Mouse (Mus musculus): ENCODE measurements around the gene Sun2.

Sun2 gene

GRCm38 (mm10) chr15:79741921-79742705 is at the start of gene Sun2:
Sun2 (minus strand) TSS chr15:79742536.
- ChIA-PET CTCF (interaction anchor here in 1 of 4 experiments (0.9 kb wide), 1 partner anchor 77 kb away, joined by 3 read pairs; no protein-coding TSS in a partner anchor), POLR2A (interaction anchor here in 3 of 4 experiments (0.8 to 1.6 kb wide), 10 partner anchors 10 to 335 kb away, joined by 3 to 5 read pairs (median 3); partner anchors contain the start of genes Gtpbp1 (in 1 of the 3) and Josd1 (in 1 of the 3))

GRCm38 (mm10) chr15:79791502-79791901 is 49.2 kb upstream of the Sun2 start:
- ChIA-PET CTCF (interaction anchor here in 2 of 4 experiments (1.1 to 3.6 kb wide), 8 partner anchors 17 to 133 kb away, joined by 4 to 11 read pairs (median 7); partner anchors contain the start of genes Cby1 (in 1 of the 2) and Fam227a (in 1 of the 2)), POLR2A (interaction anchor here (0.5 to 2.4 kb wide), 16 partner anchors 12 to 292 kb away, joined by 3 to 15 read pairs (median 4); partner anchors contain the start of genes Cby1 (in 1 of the 4), Fam227a (in 1 of the 4), Gtpbp1 (in 1 of the 4) and Nptxr (in 1 of the 4))

DNA sequence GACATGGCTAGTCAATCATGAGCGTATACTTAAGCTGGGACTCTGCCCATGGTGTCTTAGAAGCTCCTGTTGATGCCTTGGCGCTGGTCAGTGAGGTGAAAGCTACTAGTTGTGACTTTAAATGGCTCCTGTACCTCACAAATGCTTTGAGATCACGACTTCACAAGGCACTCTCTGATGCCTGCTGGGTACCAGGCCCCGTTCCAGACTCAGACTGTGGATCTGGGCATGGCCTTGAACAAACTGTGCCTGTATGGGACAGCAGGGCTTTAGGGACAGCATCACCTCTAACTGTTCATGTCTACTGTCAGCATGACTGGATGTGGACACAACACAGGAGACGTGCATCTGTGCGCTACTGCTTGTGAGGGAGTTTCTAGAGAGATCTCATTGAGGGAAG is 48.6 kb upstream of the Sun2 start:
- CTCF ChIA-PET: interaction anchor here in 3 of 4 experiments (0.8 to 3.6 kb wide), 4 partner anchors 38 to 43 kb away, joined by 3 to 11 read pairs (median 8); no protein-coding TSS in a partner anchor
- POLR2A ChIA-PET: interaction anchor here in 2 of 4 experiments (0.7 to 2.4 kb wide), 4 partner anchors 12 to 140 kb away, joined by 3 to 15 read pairs (median 4); partner anchors contain the start of gene Nptxr (in 1 of the 2)

DNA sequence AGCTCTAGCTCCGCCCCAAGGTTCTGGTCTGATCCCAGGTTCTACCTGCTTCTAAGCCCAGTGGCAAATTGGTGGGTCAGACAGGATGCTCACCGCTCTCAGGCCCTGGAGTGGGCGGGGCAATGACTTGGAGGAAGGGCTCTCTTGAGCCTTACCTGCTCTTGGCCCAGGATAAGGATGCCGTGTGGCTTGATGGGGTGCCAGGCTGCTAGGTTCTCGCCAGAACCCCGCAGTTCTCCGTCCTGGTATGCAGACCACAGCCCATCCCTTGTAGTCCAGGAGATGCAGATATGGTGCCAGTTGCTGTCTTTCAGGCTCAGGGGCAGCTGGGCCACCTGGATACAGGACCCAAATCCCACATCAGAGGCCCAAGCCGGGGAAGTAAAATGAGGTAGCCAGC is 47.8 kb upstream of the Sun2 start:
- CTCF ChIA-PET: interaction anchor here in 2 of 4 experiments (0.8 to 1.0 kb wide), 2 partner anchors 37 kb away, joined by 3 read pairs; no protein-coding TSS in a partner anchor
- POLR2A ChIA-PET: interaction anchor here in 1 of 4 experiments (0.6 kb wide), 1 partner anchor 226 kb away, joined by 15 read pairs; no protein-coding TSS in a partner anchor

DNA sequence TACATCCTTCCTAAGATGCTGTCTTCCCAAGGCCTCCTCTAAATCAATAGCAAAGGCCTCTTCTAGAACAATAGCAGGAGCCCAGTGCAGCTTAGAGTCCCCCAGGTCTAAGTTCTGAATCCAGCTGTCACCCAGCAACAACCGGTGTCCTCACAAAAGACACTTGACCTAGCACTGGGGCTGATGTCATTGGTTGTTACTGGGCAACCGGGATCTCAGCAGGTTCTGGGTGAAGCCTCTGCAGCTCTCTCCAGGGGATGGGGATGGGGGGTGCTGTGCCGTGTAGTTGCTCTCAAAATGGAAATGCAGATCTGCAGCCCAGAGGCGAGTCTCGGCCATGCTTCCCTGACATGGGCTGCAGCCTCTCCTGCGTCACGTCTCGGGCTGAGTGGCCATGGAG is 45.5 kb upstream of the Sun2 start:
- ChIA-PET POLR2A (interaction anchor here in 2 of 4 experiments (0.6 to 0.7 kb wide), 2 partner anchors 96 to 146 kb away, joined by 3 to 4 read pairs; no protein-coding TSS in a partner anchor), CTCF (interaction anchor here in 1 of 4 experiments (0.5 to 0.8 kb wide), 2 partner anchors 10 to 907 kb away, joined by 3 read pairs; no protein-coding TSS in a partner anchor)

GRCm38 (mm10) chr15:79785056-79785455 is 42.7 kb upstream of the Sun2 start:
- ChIA-PET POLR2A (interaction anchor here in 2 of 4 experiments (0.8 to 1.9 kb wide), 3 partner anchors 10 to 37 kb away, joined by 3 to 6 read pairs (median 4); no protein-coding TSS in a partner anchor), CTCF (interaction anchor here in 2 of 4 experiments (0.6 to 2.3 kb wide), 8 partner anchors 11 to 484 kb away, joined by 3 to 10 read pairs (median 5); partner anchors contain the start of gene Fam227a (in 1 of the 2))

GRCm38 (mm10) chr15:79777749-79778148 is 35.4 kb upstream of the Sun2 start, which contains the start of gene Dnal4:
Dnal4 (minus strand) TSS chr15:79777849.
- ChIA-PET CTCF (interaction anchor here in 1 of 4 experiments (0.6 kb wide), 1 partner anchor 10 kb away, joined by 3 read pairs; no protein-coding TSS in a partner anchor), POLR2A (interaction anchor here in 2 of 4 experiments (1.0 to 1.7 kb wide), 6 partner anchors 9 to 46 kb away, joined by 3 to 5 read pairs (median 3); no protein-coding TSS in a partner anchor)

- CTCF ChIA-PET: interaction anchor here in 2 of 4 experiments (0.6 to 1.0 kb wide), 2 partner anchors 17 to 22 kb away, joined by 3 to 4 read pairs; no protein-coding TSS in a partner anchor
- POLR2A ChIA-PET: interaction anchor here (0.5 to 3.0 kb wide), 22 partner anchors 8 to 300 kb away, joined by 3 to 24 read pairs (median 4); partner anchors contain the start of genes Gtpbp1 (in 2 of the 4), Cbx7 (in 1 of the 4), Cby1 (in 1 of the 4) and Fam227a (in 1 of the 4)
These were observed 33.3 kb upstream of the Sun2 start for GRCm38 (mm10) chr15:79775662-79776061.

DNA sequence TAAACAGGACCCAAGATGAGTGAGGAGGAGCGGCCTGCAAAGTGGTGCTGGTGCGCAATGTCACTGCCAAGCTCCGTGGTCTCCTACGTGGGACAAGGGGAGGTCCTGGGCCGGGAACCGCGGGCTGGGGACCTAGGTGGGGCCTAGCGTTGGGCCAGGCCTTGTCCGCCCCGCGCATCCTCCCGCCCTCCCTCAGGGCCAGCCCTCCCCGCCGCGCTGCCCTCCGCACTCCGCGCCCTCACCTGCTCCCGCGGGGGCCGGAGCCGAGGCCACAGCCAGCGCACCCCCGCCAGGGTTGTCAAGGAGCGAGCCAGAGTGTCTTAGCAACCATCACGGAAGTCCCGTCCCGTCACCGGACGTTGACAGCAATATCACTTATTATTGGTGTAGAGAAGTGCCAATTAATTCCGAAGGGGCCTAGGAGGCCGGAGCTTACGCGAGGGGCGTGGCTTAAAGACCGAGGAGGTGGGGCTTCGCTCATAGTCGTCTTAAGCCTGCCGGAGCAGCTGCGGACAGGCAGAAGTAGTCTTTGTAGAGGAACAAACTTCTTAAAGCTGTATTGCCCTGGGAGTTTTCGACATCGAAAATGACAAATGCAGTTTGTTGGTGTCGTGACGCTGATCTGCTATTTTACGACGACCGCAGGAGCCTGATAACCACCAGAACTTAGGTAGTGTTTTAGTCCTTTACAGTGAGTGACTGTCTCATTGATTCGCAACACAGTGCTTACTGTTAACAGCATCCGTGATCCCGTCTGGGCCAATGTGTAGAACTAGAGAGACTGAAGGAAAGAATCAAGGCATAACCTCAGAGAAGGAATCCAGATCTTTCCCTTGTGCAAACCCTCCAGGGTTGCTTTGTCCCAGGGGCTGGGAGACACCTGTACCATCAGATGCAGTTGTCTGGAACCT is 32.0 kb upstream of the Sun2 start:
- POLR2A ChIA-PET: interaction anchor here (0.5 to 3.0 kb wide), 58 partner anchors 8 to 482 kb away, joined by 3 to 24 read pairs (median 4); partner anchors contain the start of genes Gtpbp1 (in 2 of the 4), Atf4 (in 1 of the 4), Cbx6 (in 1 of the 4) and Cbx7 (in 1 of the 4)
- CTCF ChIA-PET: interaction anchor here (0.5 to 2.1 kb wide), 19 partner anchors 9 to 317 kb away, joined by 3 to 10 read pairs (median 4); partner anchors contain the start of gene Syngr1 (in 1 of the 4)

DNA sequence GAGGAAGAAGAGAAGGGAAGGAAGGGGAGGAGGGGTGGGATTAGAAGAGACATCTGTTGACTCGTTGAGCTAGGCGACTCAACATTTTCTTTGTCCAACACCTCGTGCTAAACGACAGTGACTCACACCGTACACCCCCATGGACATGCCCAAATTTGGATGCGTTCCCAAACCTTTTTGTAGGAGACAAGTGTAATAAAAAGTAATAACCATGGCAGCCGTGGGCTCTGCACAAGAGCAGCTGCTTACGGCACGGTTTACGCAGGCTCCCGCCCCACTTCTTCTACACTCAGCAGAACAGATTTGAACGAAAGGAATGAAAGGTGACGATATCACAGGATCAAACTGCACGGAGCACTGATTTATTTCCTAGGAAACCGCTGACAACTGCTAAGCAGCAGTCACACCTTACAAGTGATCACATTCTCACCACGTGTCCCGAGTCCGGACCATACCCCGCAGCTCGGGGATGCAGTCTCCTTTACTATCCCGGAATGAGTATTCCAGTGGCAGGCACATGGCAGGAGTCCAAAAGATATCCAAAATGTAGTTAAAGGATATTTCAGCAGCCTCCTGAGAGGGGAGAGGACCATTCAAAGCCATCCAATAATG is 28.4 kb upstream of the Sun2 start:
- CTCF ChIA-PET: interaction anchor here in 3 of 4 experiments (0.7 to 1.2 kb wide), 4 partner anchors 17 to 1158 kb away, joined by 3 to 4 read pairs (median 3); no protein-coding TSS in a partner anchor
- POLR2A ChIA-PET: interaction anchor here in 3 of 4 experiments (0.5 to 1.7 kb wide), 15 partner anchors 9 to 490 kb away, joined by 3 to 6 read pairs (median 4); no protein-coding TSS in a partner anchor

DNA sequence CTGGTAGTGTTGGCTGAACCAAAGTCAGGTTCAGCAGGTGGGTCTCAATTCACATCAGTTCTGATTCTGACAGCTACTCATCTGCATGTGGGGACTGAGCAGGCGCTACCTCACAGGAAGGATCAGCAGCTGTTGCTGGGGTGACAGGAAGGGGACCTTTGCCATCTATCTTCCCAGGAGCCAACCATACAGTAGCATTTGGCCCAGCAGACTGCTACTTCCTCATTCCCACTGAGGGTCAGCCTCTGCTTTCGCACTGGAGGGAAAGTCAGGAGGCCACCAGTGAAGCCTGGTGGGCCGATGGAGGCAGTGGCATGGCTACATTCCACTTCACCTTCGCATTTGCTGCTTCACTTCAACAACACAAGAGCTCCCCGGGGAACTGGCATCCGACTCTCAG is 26.0 kb upstream of the Sun2 start:
- POLR2A ChIA-PET: interaction anchor here in 2 of 4 experiments (0.7 to 1.5 kb wide), 4 partner anchors 19 to 78 kb away, joined by 3 to 4 read pairs (median 3); no protein-coding TSS in a partner anchor
- CTCF ChIA-PET: interaction anchor here in 2 of 4 experiments (0.6 to 1.4 kb wide), 3 partner anchors 15 to 20 kb away, joined by 3 to 6 read pairs (median 3); no protein-coding TSS in a partner anchor

DNA sequence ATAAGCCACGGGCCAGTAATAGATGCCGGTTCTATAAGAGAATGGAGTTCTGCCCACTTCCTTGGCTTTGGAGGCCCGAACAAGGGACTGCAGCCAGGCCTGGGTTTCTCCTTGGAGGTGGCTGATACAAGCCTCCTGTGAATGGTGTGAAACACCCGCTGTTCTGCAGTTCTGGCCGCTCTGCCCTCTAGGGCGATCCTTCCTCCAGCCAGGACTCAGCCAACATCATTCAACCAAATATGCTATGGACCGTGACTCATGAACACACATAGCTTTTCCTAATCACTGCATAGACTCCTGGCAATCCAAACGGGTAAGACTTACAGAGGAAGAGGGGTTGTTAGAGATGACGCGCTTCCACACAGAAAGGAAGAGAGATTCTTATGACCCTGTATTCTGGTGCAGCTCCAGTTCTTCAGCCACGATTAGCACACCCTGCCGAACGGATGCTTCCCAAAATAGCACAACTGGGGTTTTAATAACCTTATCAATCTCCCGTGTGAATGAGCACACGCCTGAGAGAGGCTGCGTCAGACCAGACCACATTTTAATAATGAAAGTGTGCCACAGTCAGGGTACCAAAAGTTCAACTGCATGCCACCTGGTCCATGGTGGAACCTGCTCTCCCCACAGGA is 25.1 kb upstream of the Sun2 start:
- ChIA-PET POLR2A (interaction anchor here in 1 of 4 experiments (1.9 kb wide), 1 partner anchor 25 kb away, joined by 6 read pairs; no protein-coding TSS in a partner anchor), CTCF (interaction anchor here in 2 of 4 experiments (0.9 to 1.8 kb wide), 2 partner anchors 15 to 178 kb away, joined by 5 to 8 read pairs; no protein-coding TSS in a partner anchor)

- ChIA-PET POLR2A (interaction anchor here in 3 of 4 experiments (0.5 to 1.9 kb wide), 11 partner anchors 8 to 251 kb away, joined by 3 to 10 read pairs (median 4); partner anchors contain the start of gene Dnal4 (in 1 of the 3)), CTCF (interaction anchor here in 3 of 4 experiments (0.7 to 1.8 kb wide), 6 partner anchors 14 to 300 kb away, joined by 3 to 8 read pairs (median 4); no protein-coding TSS in a partner anchor)
These were observed 24.3 kb upstream of the Sun2 start for GRCm38 (mm10) chr15:79766586-79767071.

DNA sequence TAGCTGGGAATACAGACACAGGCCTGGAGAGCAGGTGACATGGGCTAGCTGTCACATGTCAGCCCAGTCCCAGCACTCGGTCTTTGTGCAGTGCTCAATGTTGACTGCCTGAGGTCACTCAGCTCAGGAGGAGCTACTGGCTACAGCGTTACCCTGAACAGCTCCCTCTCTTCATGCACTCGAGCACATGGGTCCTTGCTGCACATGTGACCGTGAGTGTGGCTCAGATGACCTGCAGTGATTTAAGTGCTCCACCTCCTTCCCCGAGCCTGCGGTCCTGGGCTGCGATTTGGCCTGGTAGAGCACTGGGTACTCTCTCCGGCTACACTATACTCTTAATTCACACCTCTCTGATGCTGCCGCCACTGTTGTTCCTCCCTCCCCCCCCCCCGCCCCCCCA is 23.8 kb upstream of the Sun2 start:
- ChIA-PET POLR2A (interaction anchor here in 3 of 4 experiments (0.5 to 1.9 kb wide), 15 partner anchors 9 to 490 kb away, joined by 3 to 10 read pairs (median 3); partner anchors contain the start of genes Apobec3 (in 1 of the 3) and Dnal4 (in 1 of the 3)), CTCF (interaction anchor here in 3 of 4 experiments (0.7 to 1.8 kb wide), 6 partner anchors 14 to 300 kb away, joined by 3 to 8 read pairs (median 4); no protein-coding TSS in a partner anchor)

GRCm38 (mm10) chr15:79765361-79765760 is 23.0 kb upstream of the Sun2 start:
- CTCF ChIA-PET: interaction anchor here in 2 of 4 experiments (0.8 to 1.2 kb wide), 2 partner anchors 12 to 60 kb away, joined by 3 to 4 read pairs; no protein-coding TSS in a partner anchor
- POLR2A ChIA-PET: interaction anchor here in 2 of 4 experiments (1.0 to 1.8 kb wide), 7 partner anchors 10 to 491 kb away, joined by 3 to 10 read pairs (median 3); partner anchors contain the start of gene Dnal4 (in 1 of the 2)

Data from embryonic stem cell, embryonic (primary cell).